Mouse (Mus musculus): ENCODE results near the gene Lrfn3. TPM values are rescaled to one million over a fixed set of nuclear protein-coding genes. Genes with fewer than 3 reads are reported as not detected.

Lrfn3 gene
- polyA plus RNA-seq, 1 experiment from 2014 or later, result 15.7 TPM

DNA sequence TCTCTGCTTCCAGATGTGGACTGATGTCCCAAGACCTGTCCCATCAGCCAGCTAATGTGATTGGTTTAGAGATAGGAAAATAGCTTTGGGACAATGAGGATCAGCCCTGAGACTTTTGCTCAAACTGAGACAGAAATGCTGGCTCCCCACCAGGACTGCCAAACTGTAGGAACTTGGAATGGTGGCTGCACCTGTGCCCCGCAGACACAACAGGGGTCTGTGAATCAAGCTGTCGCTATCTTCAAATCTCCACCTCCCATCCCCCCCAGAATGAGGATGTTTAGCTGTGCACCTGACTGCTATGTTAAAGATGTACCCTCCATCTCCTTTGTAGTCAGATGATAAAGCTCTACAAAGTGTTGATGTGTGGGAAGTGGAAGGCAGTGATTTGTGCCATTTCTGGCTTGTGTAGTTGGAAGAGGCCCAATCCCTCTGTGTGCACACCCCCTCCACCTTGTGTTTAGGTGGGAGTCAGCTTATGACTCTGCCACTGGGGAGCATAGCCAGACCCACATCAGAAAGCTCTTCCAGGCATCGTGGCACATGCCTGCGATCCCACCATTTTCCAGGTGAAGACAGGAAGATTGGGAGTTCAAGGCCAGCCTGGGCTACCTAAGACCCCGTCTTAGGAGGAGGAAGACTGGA, 38.1 kb downstream of the Lrfn3 start:
- Histone ChIP-seq H3K4me1 (peaks cover 18% of the 10 kb centered on the region), H3K36me3 (no peaks in the 10 kb centered on the region), H3K27me3 (replicated peaks) (peaks cover 10% of the 10 kb centered on the region; the same call in 1 of the 2 replicates), H3K9me3 (replicated peaks) (no peaks in the 10 kb centered on the region), H3K27ac (replicated peaks) (no peak overlapping the region), H3K9ac (replicated peaks) (no peak overlapping the region), H3K4me3 (replicated peaks) (no peak overlapping the region), H3K4me2 (no peak overlapping the region)
- WGBS, result 88% methylated on average over 5 of the region's 5 CpGs
- ATAC-seq (ENCODE audit: low FRiP score), result no peak

DNA sequence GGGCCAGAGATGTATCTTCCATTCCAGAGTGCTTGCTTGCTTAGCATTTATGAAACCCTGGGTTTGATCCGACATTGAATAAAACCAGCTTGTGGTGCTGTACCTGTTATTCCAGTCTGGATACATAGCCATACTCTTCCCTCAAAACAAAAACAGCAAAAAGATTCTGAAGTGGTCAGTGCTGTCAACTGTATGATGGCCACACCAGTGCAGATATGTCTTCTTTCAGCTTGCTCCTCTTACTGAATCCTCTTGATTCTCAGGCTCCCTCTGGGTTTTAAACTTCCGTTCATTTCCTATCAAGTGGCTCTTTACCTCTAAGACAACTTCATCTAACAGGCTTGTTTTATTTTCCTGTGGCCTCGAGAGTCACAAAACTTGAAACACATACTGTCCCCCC, 38.8 kb downstream of the Lrfn3 start, which contains the start of gene Sdhaf1:
TSS of gene Sdhaf1 (minus strand) at position 101 of the 400 bp plus-strand sequence.
- peak within 1 kb of the TSS; percentile 91 for H3K4me3 ChIP-seq (replicated peaks)
- H3K27ac ChIP-seq (replicated peaks), result peak within 1 kb of the TSS; percentile 71; the same call in 1 of the 2 replicates
- peak within 1 kb of the TSS; percentile 21; the same call in 1 of the 2 replicates for H3K9ac ChIP-seq (replicated peaks)
- H3K27me3 ChIP-seq (replicated peaks), result peaks cover 7% of the 10 kb centered on the region; the same call in 1 of the 2 replicates
- no peaks in the 10 kb centered on the region for H3K36me3 ChIP-seq
- 78% methylated on average over 3 of the region's 3 CpGs for WGBS
- peak within 1 kb of the TSS; percentile 79 for H3K4me2 ChIP-seq
- no peak for ATAC-seq (ENCODE audit: low FRiP score)
- no peaks in the 10 kb centered on the region for H3K9me3 ChIP-seq (replicated peaks)
- H3K4me1 ChIP-seq, result peaks cover 18% of the 10 kb centered on the region

DNA sequence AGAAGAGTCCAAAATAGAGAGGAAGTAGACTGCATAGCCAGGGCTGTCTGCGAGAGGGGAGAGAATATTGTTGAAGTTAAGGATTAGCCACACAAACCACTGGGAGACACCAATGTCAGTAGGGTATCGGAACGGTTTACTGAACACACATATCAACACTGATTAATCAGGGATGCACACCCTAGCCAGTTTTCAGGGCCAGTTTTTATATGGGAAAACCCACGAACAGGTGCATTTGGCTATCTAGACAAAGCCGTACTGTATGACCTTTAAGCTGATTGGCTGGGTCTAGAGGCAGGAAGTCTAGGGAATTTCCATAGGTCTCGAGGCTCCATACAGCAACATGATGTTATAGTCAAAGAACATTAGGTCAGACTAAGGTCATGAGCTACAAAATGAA, 39.7 kb downstream of the Lrfn3 start:
- H3K9me3 ChIP-seq (replicated peaks), result no peaks in the 10 kb centered on the region
- H3K4me1 ChIP-seq, result peaks cover 18% of the 10 kb centered on the region
- no peaks in the 10 kb centered on the region for H3K36me3 ChIP-seq
- H3K27me3 ChIP-seq (replicated peaks), result peaks cover 7% of the 10 kb centered on the region; the same call in 1 of the 2 replicates
- H3K4me2 ChIP-seq, result peak overlapping the region; percentile 79
- H3K9ac ChIP-seq (replicated peaks), result peak overlapping the region; percentile 21; the same call in 1 of the 2 replicates
- WGBS, result 37% methylated on average over 6 of the region's 6 CpGs
- peak overlapping the region; percentile 71; the same call in 1 of the 2 replicates for H3K27ac ChIP-seq (replicated peaks)
- ATAC-seq (ENCODE audit: low FRiP score), result no peak
- H3K4me3 ChIP-seq (replicated peaks), result peak overlapping the region; percentile 91

DNA sequence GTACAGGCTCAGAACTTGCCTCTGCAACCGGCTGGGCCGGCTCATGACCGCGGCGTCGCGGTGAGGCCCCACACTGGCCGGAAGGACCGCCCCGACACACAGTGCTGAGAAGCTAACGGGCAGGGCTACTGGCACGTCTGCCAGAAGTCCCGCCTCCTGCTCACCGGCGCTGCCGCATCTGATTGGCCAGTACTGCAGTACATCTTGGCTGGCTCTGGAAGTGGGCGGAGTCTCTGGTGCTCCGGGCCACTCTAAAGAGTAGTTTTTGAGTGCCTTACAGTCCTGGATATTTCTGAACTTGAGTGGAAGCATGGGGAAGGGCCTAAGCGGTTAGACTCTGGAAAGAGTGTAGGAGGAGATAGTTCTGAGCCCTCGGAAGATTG, 40.3 kb downstream of the Lrfn3 start:
- H3K4me2 ChIP-seq, result peak overlapping the region; percentile 79
- H3K9me3 ChIP-seq (replicated peaks), result no peaks in the 10 kb centered on the region
- peak overlapping the region; percentile 91 for H3K4me3 ChIP-seq (replicated peaks)
- H3K36me3 ChIP-seq, result peaks cover 3% of the 10 kb centered on the region; the same call in 1 of the 2 replicates
- peak overlapping the region; percentile 80 for H3K9ac ChIP-seq (replicated peaks)
- peak; percentile 99 for ATAC-seq (ENCODE audit: low FRiP score)
- whole genome bisulfite sequencing, result under 1% methylated on average over 20 of the region's 20 CpGs
- H3K4me1 ChIP-seq, result peaks cover 18% of the 10 kb centered on the region
- peaks cover 7% of the 10 kb centered on the region; the same call in 1 of the 2 replicates for H3K27me3 ChIP-seq (replicated peaks)
- peak overlapping the region; percentile 90 for H3K27ac ChIP-seq (replicated peaks)

DNA sequence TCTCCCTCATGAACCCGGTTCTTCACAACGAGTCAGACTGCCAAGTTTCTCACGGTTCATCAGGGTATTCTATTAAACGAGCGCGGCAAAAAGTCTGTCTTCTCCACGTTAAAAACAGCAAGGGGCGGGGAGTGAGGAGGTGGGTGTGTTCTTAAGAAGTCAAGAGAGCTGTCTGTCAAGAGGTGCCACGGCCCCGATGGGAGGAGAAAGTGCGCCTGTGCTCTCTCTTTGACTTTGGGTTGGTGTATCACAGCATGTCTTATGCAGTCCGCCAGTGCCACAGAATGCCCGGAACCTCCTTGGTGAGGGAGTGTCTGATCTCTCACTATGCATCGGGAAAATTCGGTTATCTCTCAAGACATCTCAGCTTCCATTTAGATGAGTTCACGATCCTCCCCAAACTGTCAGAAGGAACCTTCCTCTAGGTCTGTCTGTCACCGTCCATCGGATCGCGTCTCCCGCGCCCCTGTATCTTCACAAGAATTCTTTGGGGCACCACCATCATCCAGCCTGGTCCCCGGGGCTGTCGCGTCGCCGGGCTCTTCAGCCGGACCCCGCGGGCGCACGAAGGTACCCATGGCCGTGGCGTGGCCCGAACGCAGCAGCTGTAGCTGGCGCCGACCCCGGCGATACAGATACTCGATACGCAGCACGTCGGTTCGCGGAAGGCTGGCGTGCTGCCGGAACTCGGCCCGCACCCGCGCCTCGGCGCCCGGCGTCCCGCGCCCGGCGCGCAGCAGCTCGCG, 40.9 kb downstream of the Lrfn3 start, which contains the start of gene E130208F15Rik:
TSS of gene E130208F15Rik (plus strand) at position 202 of the 746 bp plus-strand sequence.
- Histone ChIP-seq H3K4me1 (peaks cover 18% of the 10 kb centered on the region), H3K9ac (replicated peaks) (peak within 1 kb of the TSS; percentile 80), H3K4me2 (peak within 1 kb of the TSS; percentile 79), H3K9me3 (replicated peaks) (no peaks in the 10 kb centered on the region), H3K4me3 (replicated peaks) (peak within 1 kb of the TSS; percentile 91), H3K27ac (replicated peaks) (peak within 1 kb of the TSS; percentile 90), H3K36me3 (peaks cover 4% of the 10 kb centered on the region; the same call in 1 of the 2 replicates), H3K27me3 (replicated peaks) (peaks cover 7% of the 10 kb centered on the region; the same call in 1 of the 2 replicates)
- under 1% methylated on average over 59 of the region's 63 CpGs for WGBS
- ATAC-seq (ENCODE audit: low FRiP score), result peak; percentile 70

DNA sequence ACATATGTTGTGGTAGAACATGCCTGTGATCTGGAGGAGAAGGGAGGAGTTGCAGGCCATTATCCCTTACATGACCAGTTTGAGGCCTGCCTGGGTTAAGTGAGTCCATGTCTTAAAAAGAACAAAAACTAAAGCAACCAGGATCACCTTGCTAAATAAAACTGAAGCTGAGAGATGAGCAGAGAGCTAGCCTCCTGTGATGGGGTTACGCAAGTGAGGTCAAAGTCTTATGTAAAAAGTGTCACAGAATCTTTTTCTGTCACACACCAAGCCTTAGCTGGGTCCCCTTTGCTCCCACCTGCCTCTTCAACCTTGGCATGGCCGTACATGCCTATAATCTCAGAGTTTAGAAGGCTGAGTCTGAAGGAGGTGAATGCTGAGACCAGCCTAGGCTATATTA, 41.6 kb downstream of the Lrfn3 start:
- Histone ChIP-seq H3K9ac (replicated peaks) (peak overlapping the region; percentile 80), H3K27me3 (replicated peaks) (peaks cover 7% of the 10 kb centered on the region; the same call in 1 of the 2 replicates), H3K36me3 (peaks cover 4% of the 10 kb centered on the region; the same call in 1 of the 2 replicates), H3K4me2 (peak overlapping the region; percentile 79), H3K4me3 (replicated peaks) (peak overlapping the region; percentile 91), H3K9me3 (replicated peaks) (no peaks in the 10 kb centered on the region), H3K4me1 (peaks cover 18% of the 10 kb centered on the region), H3K27ac (replicated peaks) (no peak overlapping the region)
- ATAC-seq (ENCODE audit: low FRiP score), result no peak
- WGBS, result 84% methylated on average over 2 of the region's 2 CpGs

DNA sequence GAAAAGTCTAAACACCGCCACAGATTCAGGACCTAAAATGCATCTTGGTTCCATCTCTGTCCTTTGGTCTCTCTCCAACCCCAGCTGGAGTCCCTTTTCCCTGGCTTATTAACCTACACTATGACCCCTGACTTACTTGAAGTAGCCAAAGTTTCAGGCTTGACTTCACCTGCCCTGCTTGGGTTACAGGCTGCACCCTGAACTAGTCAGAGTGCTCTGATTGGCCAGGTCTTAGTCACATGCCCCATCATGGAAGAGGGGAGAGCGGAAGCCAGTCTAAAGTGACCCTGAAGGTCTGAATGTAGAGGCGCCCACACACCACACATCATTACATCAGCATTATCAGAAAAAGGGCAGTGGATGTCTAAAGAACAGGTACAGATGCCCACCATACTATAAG, 44.4 kb downstream of the Lrfn3 start:
- no peak for ATAC-seq (ENCODE audit: low FRiP score)

DNA sequence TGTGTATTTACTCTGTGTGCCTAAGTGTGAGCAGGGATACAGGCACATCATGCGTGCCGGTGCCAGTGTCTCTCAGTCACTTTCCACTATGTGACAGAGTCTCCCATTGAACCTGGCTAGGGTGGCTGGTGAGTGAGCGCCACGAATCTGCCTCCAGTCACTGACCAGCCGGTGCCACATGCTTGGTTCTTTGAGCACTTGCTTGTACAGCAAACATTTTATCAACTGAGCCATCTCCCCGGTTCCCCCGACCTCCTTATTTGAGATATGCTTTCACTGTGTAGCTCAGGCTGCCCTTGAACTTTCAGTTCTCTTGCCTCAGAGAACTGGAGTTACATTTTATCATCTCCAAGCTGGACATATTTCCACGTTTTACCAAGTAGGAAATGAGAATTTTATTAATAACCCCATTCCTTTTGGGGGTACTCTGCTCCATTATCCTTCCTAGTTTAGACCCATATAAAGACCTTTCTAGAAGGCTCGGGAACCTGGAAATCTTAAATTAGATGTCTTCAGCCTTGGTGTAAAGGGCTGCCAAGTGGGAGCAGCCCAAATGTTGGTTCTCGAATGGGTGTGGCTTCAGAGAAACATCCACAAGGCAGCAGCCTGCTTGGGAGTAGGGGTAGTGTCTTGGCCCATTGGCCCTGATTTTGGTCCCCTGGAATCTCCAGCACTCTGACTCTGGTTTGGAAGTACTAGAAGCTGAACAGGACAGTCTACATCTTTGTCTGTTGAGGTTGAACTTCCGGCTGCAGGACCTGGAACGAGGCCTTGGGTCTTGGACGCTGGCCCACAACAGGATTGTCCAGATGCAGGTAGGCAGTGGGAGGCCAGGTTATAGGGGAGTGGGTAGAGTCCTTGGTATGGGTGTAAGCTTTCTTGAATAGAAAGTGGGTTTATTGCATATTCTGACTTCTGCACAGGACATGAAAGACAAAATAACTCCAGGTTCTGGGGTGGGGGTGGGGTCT, 46.7 kb downstream of the Lrfn3 start:
- H3K4me2 ChIP-seq, result no peak overlapping the region
- WGBS, result 86% methylated on average over 13 of the region's 13 CpGs
- H3K27me3 ChIP-seq (replicated peaks), result no peaks in the 10 kb centered on the region
- H3K9me3 ChIP-seq (replicated peaks), result no peaks in the 10 kb centered on the region
- no peak for ATAC-seq (ENCODE audit: low FRiP score)
- H3K4me3 ChIP-seq (replicated peaks), result no peak overlapping the region
- H3K4me1 ChIP-seq, result peaks cover 5% of the 10 kb centered on the region
- no peak overlapping the region for H3K9ac ChIP-seq (replicated peaks)
- peaks cover 23% of the 10 kb centered on the region; the same call in 1 of the 2 replicates for H3K36me3 ChIP-seq
- no peak overlapping the region for H3K27ac ChIP-seq (replicated peaks)

More for the DNA sequence above, 44.4 kb downstream of the Lrfn3 start:
- Histone ChIP-seq H3K27me3 (replicated peaks) (no peaks in the 10 kb centered on the region), H3K9me3 (replicated peaks) (no peaks in the 10 kb centered on the region), H3K4me1 (peaks cover 21% of the 10 kb centered on the region), H3K4me2 (no peak overlapping the region), H3K9ac (replicated peaks) (no peak overlapping the region), H3K36me3 (peaks cover 6% of the 10 kb centered on the region; the same call in 1 of the 2 replicates), H3K27ac (replicated peaks) (no peak overlapping the region), H3K4me3 (replicated peaks) (no peak overlapping the region)
- 96% methylated on average over 3 of the region's 3 CpGs for WGBS

DNA sequence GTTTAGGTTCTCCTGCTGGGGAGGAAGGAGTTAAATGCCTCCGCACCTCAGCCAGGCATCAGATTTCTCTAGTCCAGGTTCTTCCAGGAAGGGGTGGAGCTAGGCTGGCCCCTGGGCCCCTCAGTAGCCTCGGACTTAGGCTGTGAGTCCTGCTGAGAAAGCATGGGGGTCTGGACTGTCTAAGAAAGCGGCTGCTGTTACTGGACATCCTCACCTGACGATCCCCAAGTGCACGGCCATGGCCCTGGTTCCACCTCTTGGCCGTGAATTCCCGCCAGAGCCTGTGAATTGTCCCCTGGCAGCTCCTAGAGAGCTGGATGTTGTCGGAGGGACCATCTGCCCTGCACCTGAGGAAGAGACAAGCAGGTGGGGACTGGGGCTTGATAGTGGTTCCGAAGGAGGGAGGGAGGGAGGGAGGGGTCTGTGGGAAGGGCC, 47.8 kb downstream of the Lrfn3 start, which contains the start of gene Syne4:
TSS of gene Syne4 (plus strand) at position 87 of the 435 bp plus-strand sequence.
- no peaks in the 10 kb centered on the region for H3K27me3 ChIP-seq (replicated peaks)
- no peaks in the 10 kb centered on the region for H3K9me3 ChIP-seq (replicated peaks)
- H3K4me3 ChIP-seq (replicated peaks), result peak within 1 kb of the TSS; percentile 15; the same call in 1 of the 2 replicates
- 4% methylated on average over 9 of the region's 9 CpGs for WGBS
- peaks cover 11% of the 10 kb centered on the region for H3K4me1 ChIP-seq
- peaks cover 24% of the 10 kb centered on the region; the same call in 1 of the 2 replicates for H3K36me3 ChIP-seq
- H3K4me2 ChIP-seq, result peak within 1 kb of the TSS; percentile 15
- no peak for ATAC-seq (ENCODE audit: low FRiP score)
- H3K9ac ChIP-seq (replicated peaks), result peak within 1 kb of the TSS; percentile 30; the same call in 1 of the 2 replicates
- H3K27ac ChIP-seq (replicated peaks), result no peak within 1 kb of the TSS

DNA sequence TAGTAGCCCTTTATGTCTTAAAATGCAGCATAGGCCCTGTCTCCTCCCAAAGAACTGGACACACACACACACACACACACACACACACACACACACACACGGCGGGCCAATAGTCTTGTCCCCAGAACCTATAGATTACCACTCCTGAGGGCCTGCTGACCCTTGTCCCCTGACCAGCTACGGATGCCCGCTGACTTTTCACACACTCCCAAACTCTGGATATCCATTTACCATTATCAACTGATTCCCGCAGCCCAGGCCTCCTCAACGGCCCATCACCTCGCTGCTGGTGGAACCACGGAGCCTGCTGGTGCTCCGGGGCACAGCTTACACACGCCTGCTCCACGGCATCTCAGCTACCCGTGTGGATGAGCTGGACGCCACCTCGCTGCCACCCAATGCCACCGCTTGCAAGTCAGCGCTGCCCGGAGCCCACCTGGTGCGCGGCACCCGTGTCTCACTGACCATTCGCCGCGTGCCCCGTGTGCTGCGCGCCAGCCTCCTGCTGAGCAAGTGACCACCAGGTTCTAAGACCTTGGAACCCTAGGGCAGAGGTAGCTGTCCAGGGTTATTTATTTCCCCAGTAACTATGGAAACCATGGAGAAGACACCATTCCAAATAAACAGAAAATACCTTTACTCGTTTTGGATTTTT, 48.8 kb downstream of the Lrfn3 start:
- Histone ChIP-seq H3K27me3 (replicated peaks) (no peaks in the 10 kb centered on the region), H3K27ac (replicated peaks) (no peak overlapping the region), H3K4me1 (peaks cover 19% of the 10 kb centered on the region), H3K4me2 (no peak overlapping the region), H3K36me3 (peaks cover 24% of the 10 kb centered on the region; the same call in 1 of the 2 replicates), H3K4me3 (replicated peaks) (no peak overlapping the region), H3K9ac (replicated peaks) (no peak overlapping the region), H3K9me3 (replicated peaks) (no peaks in the 10 kb centered on the region)
- no peak for ATAC-seq (ENCODE audit: low FRiP score)
- 56% methylated on average over 27 of the region's 27 CpGs for WGBS

Data from neural tube, embryonic 15.5 days (tissue).